Mouse (Mus musculus) ES-Bruce4 (cell line): ENCODE measurements around the gene Dhx34.

Source experiments
- CTCF ChIP-seq: IDR thresholded peaks from one replicate; pipeline ENCODE4 v1.8.1; 2011; ENCODE audit warnings: low read depth, low read length
- POLR2A ChIP-seq: IDR thresholded peaks from one replicate; pipeline ENCODE4 v1.8.1; 2011; ENCODE audit warnings: low read length; ENCODE audit not compliant: insufficient read depth

- TF ChIP-seq POLR2A = no peak
- no peak for TF ChIP-seq CTCF
Measured at GRCm38 (mm10) chr7:16161302-16161701, 60.5 kb downstream of the Dhx34 start.
